Mouse (Mus musculus): ENCODE measurements around the gene 1300017J02Rik. TPM values are rescaled to one million over a fixed set of nuclear protein-coding genes. Genes with fewer than 3 reads are reported as not detected.

1300017J02Rik gene
- polyA plus RNA-seq, 1 experiment from 2014 or later = 6.7 TPM

Other genes with a start within 250 kb of the 1300017J02Rik start
- 2.3 and 2.7 TPM in 2 replicates for gene Rab6b, start 193.3 kb downstream of the 1300017J02Rik start, polyA plus RNA-seq (2016; fragmentation: Nextera tagmentation; extraction: Ambion mirVana)
- gene Srprb, start 102.9 kb downstream of the 1300017J02Rik start, polyA plus RNA-seq (2016; fragmentation: Nextera tagmentation; extraction: Ambion mirVana) = 55.6 and 61.9 TPM in 2 replicates
- gene Gm20425, start 74.8 kb downstream of the 1300017J02Rik start, polyA plus RNA-seq (2016; fragmentation: Nextera tagmentation; extraction: Ambion mirVana) = 0.90 TPM in 1 of 2 replicates, not detected in the other
- gene Trf, start 74.6 kb downstream of the 1300017J02Rik start, polyA plus RNA-seq (2016; fragmentation: Nextera tagmentation; extraction: Ambion mirVana) = 32.8 and 314 TPM in 2 replicates
- gene Topbp1, start 133 bp upstream of the 1300017J02Rik start, polyA plus RNA-seq (2016; fragmentation: Nextera tagmentation; extraction: Ambion mirVana) = 56.6 and 62.6 TPM in 2 replicates
- gene Cdv3, start 60.8 kb upstream of the 1300017J02Rik start, polyA plus RNA-seq (2016; fragmentation: Nextera tagmentation; extraction: Ambion mirVana) = 116 and 128 TPM in 2 replicates
- 0.39 and 0.74 TPM in 2 replicates for gene Bfsp2, start 175.3 kb upstream of the 1300017J02Rik start, polyA plus RNA-seq (2016; fragmentation: Nextera tagmentation; extraction: Ambion mirVana)